Mouse (Mus musculus) olfactory bulb, adult 2 months (tissue): ENCODE measurements around the gene Bola3. TPM values are rescaled to one million over a fixed set of nuclear protein-coding genes. Genes with fewer than 3 reads are reported as not detected.

ENCODE experiments used
- H3K27ac ChIP-seq: fragments of 200-500 bp; 2 replicates; pipeline ENCODE4 v1.5.1; 2012; ENCODE audit warnings: low read depth, low read length; ENCODE audit not compliant: insufficient read depth
- H3K4me1 ChIP-seq: fragments of 200-500 bp; 2 replicates; pipeline ENCODE4 v1.6.1; 2012; ENCODE audit warnings: low read length; ENCODE audit not compliant: control insufficient read depth, insufficient read depth
- H3K4me3 ChIP-seq: fragments of 200-500 bp; 2 replicates; pipeline ENCODE4 v1.5.1; 2012; ENCODE audit warnings: mild to moderate bottlenecking, low read depth, low read length, moderate library complexity; ENCODE audit not compliant: insufficient read depth
- CTCF ChIP-seq: fragments of 200-500 bp; IDR thresholded peaks from 2 replicates; pipeline ENCODE4 v1.5.1; 2012; ENCODE audit warnings: low read depth, mild to moderate bottlenecking, low read length, moderate library complexity; ENCODE audit not compliant: insufficient read depth
- POLR2A ChIP-seq: fragments of 200-500 bp; IDR thresholded peaks from 2 replicates; pipeline ENCODE4 v1.6.1; 2012; ENCODE audit warnings: mild to moderate bottlenecking, low read depth, low read length, moderate library complexity; ENCODE audit not compliant: insufficient read depth
- WGBS: fragments of 180-500 bp; shearing (Covaris S2); methylation state at CpG from one replicate; pipeline ENCODE4 v1.1.7; 2018; 5-methylcytosine and 5-hydroxymethylcytosine counted together
- polyA plus RNA-seq: library from polyadenylated mRNA; stranded (reverse); fragments of >200 nt; gene quantifications from 2 replicates; pipeline ENCODE4 v1.2.4, GENCODE M21; 2012; ENCODE audit warnings: low replicate concordance; ENCODE audit not compliant: missing spikeins, insufficient read depth, insufficient read length

Bola3 gene
- polyA plus RNA-seq, 1 experiment = not detected

GRCm38 (mm10) chr6:83404571-83404970 lies 55.6 kb downstream of the Bola3 start:
- Histone ChIP-seq H3K4me1 (peaks cover 26% of the 10 kb centered on the region), H3K4me3 (no peak overlapping the region), H3K27ac (no peak overlapping the region)
- 95% methylated on average over 13 of the region's 13 CpGs for WGBS
- TF ChIP-seq CTCF = no peak

GRCm38 (mm10) chr6:83405511-83406064 lies 56.6 kb downstream of the Bola3 start:
- H3K4me1 ChIP-seq = peaks cover 25% of the 10 kb centered on the region
- TF ChIP-seq CTCF (no peak), POLR2A (no peak)
- no peak overlapping the region for H3K4me3 ChIP-seq
- WGBS = 57% methylated on average over 7 of the region's 7 CpGs
- H3K27ac ChIP-seq = no peak overlapping the region

GRCm38 (mm10) chr6:83408510-83408909 lies 59.6 kb downstream of the Bola3 start:
- peaks cover 48% of the 10 kb centered on the region for H3K4me1 ChIP-seq
- 25% methylated on average over 9 of the region's 9 CpGs for WGBS
- TF ChIP-seq POLR2A = no peak
- no peak for TF ChIP-seq CTCF
- no peak overlapping the region for H3K4me3 ChIP-seq
- H3K27ac ChIP-seq = no peak overlapping the region

Other genes starting within 250 kb of the Bola3 start
- gene Ccdc142, start 247.5 kb upstream of the Bola3 start, polyA plus RNA-seq = not detected in 2 replicates
- gene Gm42688, start 247.5 kb upstream of the Bola3 start, polyA plus RNA-seq = not detected in 2 replicates
- gene Mrpl53, start 240.1 kb upstream of the Bola3 start, polyA plus RNA-seq = not detected in 2 replicates
- not detected in 2 replicates for gene Mogs, start 233.7 kb upstream of the Bola3 start, polyA plus RNA-seq
- not detected in 2 replicates for gene Wbp1, start 227.6 kb upstream of the Bola3 start, polyA plus RNA-seq
- gene Ino80b, start 223.7 kb upstream of the Bola3 start, polyA plus RNA-seq = not detected in 2 replicates
- gene Rtkn, start 213.7 kb upstream of the Bola3 start, polyA plus RNA-seq = not detected in 2 replicates
- not detected in 2 replicates for gene Wdr54, start 192.8 kb upstream of the Bola3 start, polyA plus RNA-seq
- not detected in 2 replicates for gene 1700003E16Rik, start 192.7 kb upstream of the Bola3 start, polyA plus RNA-seq
- 187 TPM in 1 of 2 replicates, not detected in the other for gene Dctn1, start 183.2 kb upstream of the Bola3 start, polyA plus RNA-seq
- not detected in 2 replicates for gene Slc4a5, start 129.3 kb upstream of the Bola3 start, polyA plus RNA-seq
- not detected in 2 replicates for gene Mthfd2, start 23.2 kb upstream of the Bola3 start, polyA plus RNA-seq
- gene Mob1a, start 23.1 kb upstream of the Bola3 start, polyA plus RNA-seq = not detected in 2 replicates
- 65.6 and 107 TPM in 2 replicates for gene Tet3, start 109.9 kb downstream of the Bola3 start, polyA plus RNA-seq
- gene Dguok, start 157.8 kb downstream of the Bola3 start, polyA plus RNA-seq = not detected in 2 replicates
- gene Actg2, start 187.1 kb downstream of the Bola3 start, polyA plus RNA-seq = not detected in 2 replicates
- not detected in 2 replicates for gene Stambp, start 223.6 kb downstream of the Bola3 start, polyA plus RNA-seq